Mouse (Mus musculus): ENCODE results near the gene Psmb2. TPM values are rescaled to one million over a fixed set of nuclear protein-coding genes. Genes with fewer than 3 reads are reported as not detected.

Psmb2 gene
- polyA plus RNA-seq (2015; fragmentation: Nextera tagmentation; extraction: Ambion mirVana) = 307 and 405 TPM in 2 replicates

DNA sequence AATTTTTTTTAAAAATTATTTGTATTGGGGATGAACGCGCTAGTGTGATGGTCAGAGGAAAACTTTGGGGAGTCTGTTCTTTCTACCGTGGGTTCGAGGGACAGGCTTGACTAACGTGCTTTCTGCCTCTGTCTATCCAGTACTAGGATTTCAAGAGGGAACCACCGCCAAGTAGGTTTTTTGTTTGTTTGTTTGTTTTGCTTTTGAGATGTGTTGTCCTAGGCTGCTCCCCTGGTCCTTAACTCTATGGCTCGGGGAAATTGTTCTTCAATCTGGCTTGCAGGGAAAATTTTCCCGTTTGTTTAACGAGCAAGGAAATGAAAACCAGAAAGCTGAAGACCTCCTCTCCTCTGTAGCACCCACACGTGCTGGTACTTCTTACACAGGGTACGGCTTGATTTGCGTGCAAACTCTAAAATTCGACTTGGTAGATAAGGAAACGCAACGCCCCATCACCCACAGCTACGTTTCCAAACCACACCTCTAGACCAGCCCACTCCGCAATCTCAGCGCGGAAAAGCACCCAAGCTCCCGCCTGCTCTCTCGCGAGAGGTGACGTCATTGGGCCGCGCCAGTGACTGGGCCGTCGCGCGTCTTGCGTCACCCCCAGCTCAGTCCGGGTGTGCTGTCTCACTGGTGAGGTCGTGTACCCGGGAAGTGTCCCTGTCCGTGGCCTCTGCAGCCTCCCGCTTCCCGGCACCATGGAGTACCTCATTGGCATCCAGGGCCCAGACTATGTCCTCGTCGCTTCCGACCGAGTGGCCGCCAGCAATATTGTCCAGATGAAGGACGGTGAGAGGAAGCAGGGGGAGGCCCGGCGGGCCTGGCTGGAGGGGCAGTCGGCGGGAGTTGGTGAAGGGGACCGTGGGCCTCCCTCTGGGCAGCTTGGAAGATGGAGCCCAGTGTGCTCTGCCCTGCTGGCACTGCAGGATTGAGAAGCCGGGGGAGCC lies at the start of gene Psmb2:
Gene Psmb2, plus strand, starts transcription at position 577 of the 950 bp plus-strand sequence.

GRCm38 (mm10) chr4:126736001-126736414 lies 58.6 kb downstream of the Psmb2 start, which contains the start of gene Tfap2e:
TSS of gene Tfap2e (minus strand) at chr4:126736240.

GRCm38 (mm10) chr4:126753268-126754230 lies 76.1 kb downstream of the Psmb2 start, which contains the start of the genes Ncdn and AU040320:
TSS of gene Ncdn (minus strand) at chr4:126753438.
TSS of gene AU040320 (plus strand) at chr4:126753544.

Other genes with a start within 250 kb of the Psmb2 start
- gene Ago3, start 248.1 kb upstream of the Psmb2 start, polyA plus RNA-seq (2015; fragmentation: Nextera tagmentation; extraction: Ambion mirVana) = 6.2 and 12.1 TPM in 2 replicates
- 2.2 and 3.3 TPM in 2 replicates for gene Ago1, start 209.0 kb upstream of the Psmb2 start, polyA plus RNA-seq (2015; fragmentation: Nextera tagmentation; extraction: Ambion mirVana)
- 1.1 and 1.9 TPM in 2 replicates for gene Ago4, start 144.2 kb upstream of the Psmb2 start, polyA plus RNA-seq (2015; fragmentation: Nextera tagmentation; extraction: Ambion mirVana)
- gene Clspn, start 120.7 kb upstream of the Psmb2 start, polyA plus RNA-seq (2015; fragmentation: Nextera tagmentation; extraction: Ambion mirVana) = 7.5 and 9.7 TPM in 2 replicates
- gene 5730409E04Rik, start 67.8 kb upstream of the Psmb2 start, polyA plus RNA-seq (2015; fragmentation: Nextera tagmentation; extraction: Ambion mirVana) = 6.1 and 6.4 TPM in 2 replicates
- gene Tfap2e, start 58.6 kb downstream of the Psmb2 start, polyA plus RNA-seq (2015; fragmentation: Nextera tagmentation; extraction: Ambion mirVana) = not detected in 2 replicates
- 24.6 and 25.8 TPM in 2 replicates for gene Ncdn, start 75.8 kb downstream of the Psmb2 start, polyA plus RNA-seq (2015; fragmentation: Nextera tagmentation; extraction: Ambion mirVana)
- gene AU040320, start 75.9 kb downstream of the Psmb2 start, polyA plus RNA-seq (2015; fragmentation: Nextera tagmentation; extraction: Ambion mirVana) = 17.3 and 26.1 TPM in 2 replicates